Mouse (Mus musculus) heart, embryonic 14.5 days (tissue): Measurements from ENCODE around the gene B3gnt3. TPM values are rescaled to one million over a fixed set of nuclear protein-coding genes. Genes with fewer than 3 reads are reported as not detected.
"Not testable (repeated sequence)": the region's sequence is repeated elsewhere in the genome, so short reads cannot be mapped to it uniquely, and the experiment has no call there.

Experiments used
- ATAC-seq: fragments of 200-750 bp; cut with Nextera tagmentation; 2 replicates; pipeline ENCODE4 v1.8.0; 2017; ENCODE audit warnings: low read depth, moderate TSS enrichment; ENCODE audit not compliant: insufficient number of reproducible peaks, insufficient read depth, low FRiP score
- H3K27ac ChIP-seq, 2 experiments: fragments of 200-500 bp in 1 of 2; fragments of 300-500 bp in 1 of 2; sonication (generic) in 1 of 2; replicated peaks in 1 of 2; 2 replicates each; pipeline ENCODE4 v1.5.1; 2012 to 2014; ENCODE audit warnings: low read depth in 2 of 2, low read length in 2 of 2, control low read depth in 1 of 2, mild to moderate bottlenecking in 1 of 2, mixed read lengths in 1 of 2; ENCODE audit not compliant: control insufficient read depth in 1 of 2, insufficient read depth in 1 of 2
- H3K27me3 ChIP-seq: fragments of 300-500 bp; sonication (generic); 2 replicates; pipeline ENCODE4 v1.6.1; 2014; ENCODE audit warnings: mild to moderate bottlenecking, low read length, control low read depth; ENCODE audit not compliant: control insufficient read depth, insufficient read depth
- H3K36me3 ChIP-seq: fragments of 300-500 bp; sonication (generic); 2 replicates; pipeline ENCODE4 v1.6.1; 2014; ENCODE audit warnings: mild to moderate bottlenecking, control low read depth, low read length, mixed read lengths; ENCODE audit not compliant: control insufficient read depth, insufficient read depth
- H3K4me1 ChIP-seq, 2 experiments: fragments of 200-500 bp in 1 of 2; fragments of 300-500 bp in 1 of 2; sonication (generic) in 1 of 2; 2 replicates each; pipeline ENCODE4 v1.6.1; 2012 to 2014; ENCODE audit warnings: low read length in 2 of 2, control low read depth in 1 of 2, mixed read lengths in 1 of 2; ENCODE audit not compliant: control insufficient read depth in 2 of 2, insufficient read depth in 2 of 2
- H3K4me2 ChIP-seq: fragments of 300-500 bp; sonication (generic); 2 replicates; pipeline ENCODE4 v1.6.1; 2014; ENCODE audit warnings: mild to moderate bottlenecking, low read length
- H3K4me3 ChIP-seq, 2 experiments: fragments of 200-500 bp in 1 of 2; fragments of 300-500 bp in 1 of 2; sonication (generic) in 1 of 2; 2 replicates each; pipeline ENCODE4 v1.5.1; 2012 to 2014; ENCODE audit warnings: low read length in 2 of 2, mild to moderate bottlenecking in 2 of 2, control low read depth in 1 of 2, low read depth in 1 of 2, moderate library complexity in 1 of 2; ENCODE audit not compliant: control insufficient read depth in 1 of 2, insufficient read depth in 1 of 2
- H3K9ac ChIP-seq: fragments of 300-500 bp; sonication (generic); 2 replicates; pipeline ENCODE4 v1.6.1; 2014; ENCODE audit warnings: mild to moderate bottlenecking, low read length
- H3K9me3 ChIP-seq: fragments of 300-500 bp; sonication (generic); 2 replicates; pipeline ENCODE4 v1.6.1; 2016; ENCODE audit warnings: low read length, control low read depth; ENCODE audit not compliant: control insufficient read depth
- WGBS: fragments of 180-500 bp; shearing (Covaris S2); extraction: QIAGEN DNeasy Blood & Tissue Kit; methylation state at CpG from one replicate; pipeline ENCODE4 v1.1.7; 2014; 5-methylcytosine and 5-hydroxymethylcytosine counted together
- polyA plus RNA-seq: library from polyadenylated mRNA; unstranded; fragments of >200 nt; fragmentation: Nextera tagmentation; extraction: Ambion mirVana; gene quantifications from 2 replicates; pipeline ENCODE4 v1.2.1, GENCODE M21; 2014

B3gnt3 gene
- polyA plus RNA-seq, 1 experiment from 2014 or later, result 3.1 TPM

- no peak for ATAC-seq
- no peak overlapping the region for H3K9ac ChIP-seq
- H3K27me3 ChIP-seq, result peaks cover 56% of the 10 kb centered on the region
- WGBS, result 20% methylated on average over 24 of the region's 25 CpGs
- H3K4me3 ChIP-seq, result no peak overlapping the region
- H3K4me1 ChIP-seq, result no peaks in the 10 kb centered on the region; a peak in 1 of 4 replicates
- peak overlapping the region; percentile 38 for H3K4me2 ChIP-seq
- H3K9me3 ChIP-seq, result 0 out of 2 replicates have a peak, but pooled peaks cover 2% of the 10 kb centered on the region
- no peak overlapping the region for H3K27ac ChIP-seq
- H3K36me3 ChIP-seq, result no peaks in the 10 kb centered on the region
Observed at GRCm38 (mm10) chr8:71709800-71710446, 8.3 kb upstream of the B3gnt3 start.

- no peak for ATAC-seq
- Histone ChIP-seq H3K27ac (no peak overlapping the region), H3K9me3 (0 out of 2 replicates have a peak, but pooled peaks cover 2% of the 10 kb centered on the region), H3K4me1 (no peaks in the 10 kb centered on the region; a peak in 1 of 4 replicates), H3K9ac (no peak overlapping the region), H3K4me3 (no peak overlapping the region), H3K36me3 (no peaks in the 10 kb centered on the region), H3K27me3 (peaks cover 50% of the 10 kb centered on the region), H3K4me2 (peak overlapping the region; percentile 38)
- 38% methylated on average over 25 of the region's 25 CpGs for WGBS
Observed at GRCm38 (mm10) chr8:71709134-71709799, 7.7 kb upstream of the B3gnt3 start.

GRCm38 (mm10) chr8:71707874-71708273 is 6.3 kb upstream of the B3gnt3 start:
- H3K36me3 ChIP-seq, result no peaks in the 10 kb centered on the region
- no peak overlapping the region for H3K4me2 ChIP-seq
- H3K9me3 ChIP-seq, result 0 out of 2 replicates have a peak, but pooled peaks cover 2% of the 10 kb centered on the region
- H3K4me3 ChIP-seq, result no peak overlapping the region
- no peak overlapping the region for H3K9ac ChIP-seq
- 38% methylated on average over 8 of the region's 8 CpGs for WGBS
- peaks cover 47% of the 10 kb centered on the region for H3K27me3 ChIP-seq
- no peaks in the 10 kb centered on the region; a peak in 1 of 4 replicates for H3K4me1 ChIP-seq
- no peak for ATAC-seq
- H3K27ac ChIP-seq, result no peak overlapping the region

- not testable (repeated sequence) for H3K4me3 ChIP-seq, H3K9me3 ChIP-seq, ATAC-seq, H3K27ac ChIP-seq, H3K36me3 ChIP-seq, H3K4me2 ChIP-seq, H3K9ac ChIP-seq
- Histone ChIP-seq H3K4me1 (peaks cover 4 to 10% of the 10 kb centered on the region in 2 experiments; a peak in 3 of 4 replicates), H3K27me3 (peaks cover 62% of the 10 kb centered on the region)
Observed at GRCm38 (mm10) chr8:71703400-71703799, 1.8 kb upstream of the B3gnt3 start.

GRCm38 (mm10) chr8:71702923-71703322 is 1.3 kb upstream of the B3gnt3 start:
- WGBS, result 65% methylated on average over 3 of the region's 3 CpGs
- Histone ChIP-seq H3K27me3 (peaks cover 59% of the 10 kb centered on the region), H3K36me3 (no peaks in the 10 kb centered on the region), H3K4me1 (peaks cover 4 to 10% of the 10 kb centered on the region in 2 experiments; a peak in 3 of 4 replicates), H3K9me3 (0 out of 2 replicates have a peak, but pooled peaks cover 1% of the 10 kb centered on the region), H3K4me2 (no peak overlapping the region), H3K9ac (no peak overlapping the region), H3K27ac (no peak overlapping the region), H3K4me3 (no peak overlapping the region)
- ATAC-seq, result no peak

- H3K27ac ChIP-seq, result no peak overlapping the region
- WGBS, result 34% methylated on average over 4 of the region's 4 CpGs
- no peak overlapping the region for H3K4me3 ChIP-seq
- H3K9ac ChIP-seq, result no peak overlapping the region
- no peaks in the 10 kb centered on the region for H3K36me3 ChIP-seq
- no peak overlapping the region for H3K4me2 ChIP-seq
- H3K9me3 ChIP-seq, result no peaks in the 10 kb centered on the region
- H3K27me3 ChIP-seq, result peaks cover 51% of the 10 kb centered on the region
- peaks cover 4 to 10% of the 10 kb centered on the region in 2 experiments; a peak in 3 of 4 replicates for H3K4me1 ChIP-seq
- ATAC-seq, result no peak
Observed at GRCm38 (mm10) chr8:71702087-71702432, 471 bp upstream of the B3gnt3 start.

- Histone ChIP-seq H3K4me2 (peak overlapping the region; percentile 64), H3K9ac (peak overlapping the region; percentile 50), H3K27ac (no peak overlapping the region), H3K4me1 (peaks cover 4 to 10% of the 10 kb centered on the region in 2 experiments; a peak in 3 of 4 replicates), H3K27me3 (peaks cover 50% of the 10 kb centered on the region), H3K9me3 (no peaks in the 10 kb centered on the region), H3K36me3 (no peaks in the 10 kb centered on the region), H3K4me3 (peak overlapping the region; percentile 33 to 38)
- peak; percentile 27; the same call in 1 of the 2 replicates for ATAC-seq
- 6% methylated on average over 29 of the region's 29 CpGs for WGBS
Observed at GRCm38 (mm10) chr8:71700493-71701269, 908 bp downstream of the B3gnt3 start.
